Mouse (Mus musculus) cerebellum, adult 2 months (tissue): ENCODE measurements at regions not wholly inside any gene's neighbourhood (a gene's known extent, or its start where the extent isn't known, plus 50 kb on each side); places are given as distances from the start of the nearest gene placed in this dataset.

Experiments
- CTCF ChIP-seq: fragments of 200-500 bp; IDR thresholded peaks from 2 replicates; pipeline ENCODE4 v1.5.1; 2011; ENCODE audit warnings: low read depth, mild to moderate bottlenecking, control low read depth, low read length, moderate library complexity, borderline replicate concordance; ENCODE audit not compliant: insufficient read depth
- POLR2A ChIP-seq: fragments of 200-500 bp; IDR thresholded peaks from 2 replicates; pipeline ENCODE4 v1.6.1; 2011; ENCODE audit warnings: low read length, control low read depth, borderline replicate concordance; ENCODE audit not compliant: insufficient read depth

GRCm38 (mm10) chr2:64413846-64414245 is 316.0 kb upstream of the Fign start:
- TF ChIP-seq CTCF (no peak), POLR2A (no peak)
